Mouse (Mus musculus) forebrain, embryonic 14.5 days (tissue): ENCODE results near the gene Arg1. TPM values are rescaled to one million over a fixed set of nuclear protein-coding genes. Genes with fewer than 3 reads are reported as not detected.

ENCODE experiments used
- ATAC-seq: fragments of 200-750 bp; cut with Nextera tagmentation; 2 replicates; pipeline ENCODE4 v1.8.0; 2017; ENCODE audit warnings: mild to moderate bottlenecking, moderate library complexity
- DNase-seq: peaks from one replicate; pipeline ENCODE4 v3.0.0-alpha.2; 2015; ENCODE audit warnings: low spot score
- H3K27ac ChIP-seq: fragments of 300-500 bp; sonication (generic); 2 replicates; pipeline ENCODE4 v1.5.1; 2014; ENCODE audit warnings: low read depth, mild to moderate bottlenecking, control low read depth, low read length, moderate library complexity
- H3K27me3 ChIP-seq: fragments of 300-500 bp; sonication (generic); replicated peaks from 2 replicates; pipeline ENCODE4 v1.6.1; 2014; ENCODE audit warnings: low read length, control low read depth, mixed read lengths; ENCODE audit not compliant: control insufficient read depth, insufficient read depth
- H3K36me3 ChIP-seq: fragments of 300-500 bp; sonication (generic); 2 replicates; pipeline ENCODE4 v1.6.1; 2014; ENCODE audit warnings: low read length, control low read depth; ENCODE audit not compliant: control insufficient read depth, insufficient read depth
- H3K4me1 ChIP-seq: fragments of 300-500 bp; sonication (generic); 2 replicates; pipeline ENCODE4 v1.6.1; 2014; ENCODE audit warnings: antibody characterized with exemption, low read length, control low read depth; ENCODE audit not compliant: control insufficient read depth, insufficient read depth
- H3K4me2 ChIP-seq: fragments of 300-500 bp; sonication (generic); 2 replicates; pipeline ENCODE4 v1.6.1; 2014; ENCODE audit warnings: mild to moderate bottlenecking, control low read depth, low read length
- H3K4me3 ChIP-seq: fragments of 300-500 bp; sonication (generic); 2 replicates; pipeline ENCODE4 v1.5.1; 2014; ENCODE audit warnings: low read depth, low read length, control low read depth
- H3K9ac ChIP-seq: fragments of 300-500 bp; sonication (generic); 2 replicates; pipeline ENCODE4 v1.6.1; 2014; ENCODE audit warnings: mild to moderate bottlenecking, low read length, control low read depth, moderate library complexity
- H3K9me3 ChIP-seq: fragments of 300-500 bp; sonication (generic); replicated peaks from 2 replicates; pipeline ENCODE4 v1.6.1; 2016; ENCODE audit warnings: low read length, control low read depth, mixed read lengths; ENCODE audit not compliant: control insufficient read depth
- WGBS: fragments of 180-500 bp; shearing (Covaris S2); extraction: QIAGEN DNeasy Blood & Tissue Kit; methylation state at CpG from one replicate; pipeline ENCODE4 v1.1.7; 2014; 5-methylcytosine and 5-hydroxymethylcytosine counted together
- microRNA-seq: library from miRNA; unstranded; fragments of <30 nt; microRNA quantifications from one replicate; pipeline ENCODE4, GENCODE M21; 2016
- polyA plus RNA-seq: library from polyadenylated mRNA; unstranded; fragments of >200 nt; fragmentation: Nextera tagmentation; extraction: Ambion mirVana; gene quantifications from 2 replicates; pipeline ENCODE4 v1.2.1, GENCODE M21; 2014

The Arg1 gene
- polyA plus RNA-seq, 1 experiment from 2014 or later = 1.0 TPM

DNA sequence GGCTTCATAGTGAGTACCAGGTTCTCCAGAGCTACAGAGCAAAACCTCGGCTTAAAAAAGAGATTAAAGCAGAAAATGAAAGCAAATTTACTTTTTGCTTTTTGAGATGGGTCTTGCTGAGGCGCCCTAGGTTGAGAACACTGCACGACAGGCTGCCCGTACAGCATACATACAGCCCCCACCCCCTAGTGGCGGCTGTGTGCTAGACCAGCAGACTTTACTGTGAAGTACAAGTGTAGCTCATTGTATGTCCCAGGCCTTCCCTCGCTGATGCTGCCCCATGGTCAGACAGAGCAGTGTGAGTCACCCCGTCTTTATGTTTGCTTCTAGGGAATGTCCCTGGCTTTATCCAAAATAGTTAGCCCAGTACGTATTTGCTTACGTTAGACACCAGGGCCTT, 41.3 kb downstream of the Arg1 start:
- H3K4me3 ChIP-seq = no peak overlapping the region
- H3K9ac ChIP-seq = no peak overlapping the region
- no peak overlapping the region for H3K4me2 ChIP-seq
- H3K27ac ChIP-seq = no peak overlapping the region
- DNase-seq (peak; percentile 24), ATAC-seq (0 out of 2 replicates have a peak, but pooled peaks have one; percentile 50)
- 85% methylated on average over 9 of the region's 9 CpGs for WGBS
- H3K36me3 ChIP-seq = peaks cover 89% of the 10 kb centered on the region
- no peaks in the 10 kb centered on the region for H3K4me1 ChIP-seq
- no peaks in the 10 kb centered on the region for H3K27me3 ChIP-seq
- H3K9me3 ChIP-seq = no peaks in the 10 kb centered on the region

DNA sequence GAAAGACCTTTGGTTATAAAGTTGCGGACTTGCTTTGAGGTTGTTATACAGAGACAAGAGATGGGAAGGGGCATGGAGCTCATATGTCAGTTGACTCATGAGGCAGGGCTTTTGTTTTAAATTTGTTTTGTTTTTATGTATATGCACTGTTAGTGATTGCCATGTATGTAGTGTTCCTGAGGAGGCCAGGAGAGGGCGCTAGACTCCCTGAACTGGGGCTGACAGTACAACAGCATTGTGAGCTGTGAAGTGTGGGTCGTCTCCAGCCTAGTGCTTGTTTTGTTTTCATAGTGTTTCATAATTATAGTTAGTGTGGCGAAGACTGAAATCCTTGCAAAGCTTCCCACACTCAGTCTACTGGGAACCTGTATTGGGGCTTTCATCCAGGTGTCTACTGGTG, 53.7 kb downstream of the Arg1 start:
- no peak overlapping the region for H3K4me3 ChIP-seq
- peaks cover 3% of the 10 kb centered on the region; the same call in 1 of the 2 replicates for H3K4me1 ChIP-seq
- 81% methylated on average over 4 of the region's 4 CpGs for WGBS
- no peaks in the 10 kb centered on the region for H3K9me3 ChIP-seq
- ATAC-seq = no peak
- H3K27ac ChIP-seq = no peak overlapping the region
- no peak for DNase-seq
- H3K9ac ChIP-seq = no peak overlapping the region
- peaks cover 65% of the 10 kb centered on the region for H3K36me3 ChIP-seq
- no peak overlapping the region for H3K4me2 ChIP-seq
- H3K27me3 ChIP-seq = no peaks in the 10 kb centered on the region

DNA sequence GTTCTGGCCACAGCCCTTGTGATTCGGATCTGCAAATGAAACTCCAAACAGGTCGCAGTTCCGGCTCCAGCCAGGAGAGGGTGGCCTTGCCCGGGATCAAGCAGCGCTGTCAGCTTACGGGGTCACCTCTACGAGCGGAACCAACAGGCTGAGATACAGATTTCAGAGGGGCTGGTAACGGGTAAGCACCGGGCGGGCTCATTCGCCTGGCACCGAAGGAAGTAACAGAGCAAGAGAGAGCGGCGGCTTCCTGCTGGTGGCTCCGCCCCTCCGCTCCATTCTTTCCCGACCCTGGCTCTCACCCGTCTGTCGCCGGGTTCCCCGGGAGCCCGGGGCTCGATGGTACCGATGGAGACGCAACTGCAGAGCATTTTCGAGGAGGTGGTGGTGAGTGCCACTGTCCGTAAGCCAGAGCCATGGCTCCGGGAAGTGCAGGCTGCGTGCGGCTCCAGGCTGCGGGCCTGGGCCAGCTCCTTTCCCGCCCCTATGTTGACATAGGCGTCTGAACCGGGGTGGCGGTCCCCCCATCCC, 57.5 kb downstream of the Arg1 start, which contains the start of gene Med23:
Med23 (plus strand) TSS at position 227 of the 531 bp plus-strand sequence.
- Histone ChIP-seq H3K4me1 (peaks cover 3% of the 10 kb centered on the region; the same call in 1 of the 2 replicates), H3K4me2 (peak within 1 kb of the TSS; percentile 60), H3K9ac (peak within 1 kb of the TSS; percentile 81), H3K27me3 (no peaks in the 10 kb centered on the region), H3K9me3 (no peaks in the 10 kb centered on the region), H3K27ac (no peak within 1 kb of the TSS), H3K36me3 (peaks cover 31% of the 10 kb centered on the region), H3K4me3 (peak within 1 kb of the TSS; percentile 77)
- peak; percentile 100 for ATAC-seq
- under 1% methylated on average over 36 of the region's 36 CpGs for WGBS
- peak; percentile 98 for DNase-seq

Small RNA genes lying within 50 kb of the gene (microRNA-seq; reads per million reads assigned to microRNA genes)
- not detected for gene Mir6905

Other genes starting within 250 kb of the Arg1 start
- 1.9 and 2.9 TPM in 2 replicates for gene Enpp1, start 215.3 kb downstream of the Arg1 start, polyA plus RNA-seq
- 2.0 and 3.2 TPM in 2 replicates for gene Enpp3, start 84.7 kb downstream of the Arg1 start, polyA plus RNA-seq
- 27.9 and 33.1 TPM in 2 replicates for gene Med23, start 57.5 kb downstream of the Arg1 start, polyA plus RNA-seq